Mouse (Mus musculus) kidney, embryonic 14.5 days (tissue): ENCODE data around the gene Il11. TPM values are rescaled to one million over a fixed set of nuclear protein-coding genes. Genes with fewer than 3 reads are reported as not detected.

ENCODE experiments used
- ATAC-seq: fragments of 200-750 bp; cut with Nextera tagmentation; 2 replicates; pipeline ENCODE4 v1.8.0; 2017; ENCODE audit warnings: moderate number of reproducible peaks, mild to moderate bottlenecking, moderate TSS enrichment, moderate library complexity; ENCODE audit not compliant: low FRiP score, low TSS enrichment
- H3K27ac ChIP-seq: fragments of 300-500 bp; sonication (generic); 2 replicates; pipeline ENCODE4 v1.5.1; 2014; ENCODE audit warnings: low read depth, mild to moderate bottlenecking, low read length, moderate library complexity, mixed read lengths
- H3K27me3 ChIP-seq: fragments of 300-500 bp; sonication (generic); 2 replicates; pipeline ENCODE4 v1.6.1; 2014; ENCODE audit warnings: mild to moderate bottlenecking, low read length; ENCODE audit not compliant: control insufficient read depth, insufficient read depth
- H3K36me3 ChIP-seq: fragments of 300-500 bp; sonication (generic); 2 replicates; pipeline ENCODE4 v1.6.1; 2014; ENCODE audit warnings: low read length, mixed read lengths; ENCODE audit not compliant: control insufficient read depth, insufficient read depth
- H3K4me1 ChIP-seq: fragments of 300-500 bp; sonication (generic); 2 replicates; pipeline ENCODE4 v1.6.1; 2014; ENCODE audit warnings: low read length, mixed read lengths; ENCODE audit not compliant: control insufficient read depth, insufficient read depth
- H3K4me2 ChIP-seq: fragments of 300-500 bp; sonication (generic); replicated peaks from 2 replicates; pipeline ENCODE4 v1.6.1; 2014; ENCODE audit warnings: low read depth, mild to moderate bottlenecking, low read length
- H3K4me3 ChIP-seq: fragments of 300-500 bp; sonication (generic); 2 replicates; pipeline ENCODE4 v1.5.1; 2014; ENCODE audit warnings: mild to moderate bottlenecking, low read length
- H3K9ac ChIP-seq: fragments of 300-500 bp; sonication (generic); 2 replicates; pipeline ENCODE4 v1.6.1; 2014; ENCODE audit warnings: low read depth, mild to moderate bottlenecking, low read length, moderate library complexity
- H3K9me3 ChIP-seq: fragments of 300-500 bp; sonication (generic); 2 replicates; pipeline ENCODE4 v1.6.1; 2016; ENCODE audit warnings: low read length; ENCODE audit not compliant: control insufficient read depth
- WGBS: fragments of 180-500 bp; shearing (Covaris S2); extraction: QIAGEN DNeasy Blood & Tissue Kit; methylation state at CpG from one replicate; pipeline ENCODE4 v1.1.7; 2014; 5-methylcytosine and 5-hydroxymethylcytosine counted together
- polyA plus RNA-seq: library from polyadenylated mRNA; unstranded; fragments of >200 nt; fragmentation: Nextera tagmentation; extraction: Ambion mirVana; gene quantifications from 2 replicates; pipeline ENCODE4 v1.2.1, GENCODE M21; 2014

The Il11 gene
- polyA plus RNA-seq, 1 experiment from 2014 or later = not detected

DNA sequence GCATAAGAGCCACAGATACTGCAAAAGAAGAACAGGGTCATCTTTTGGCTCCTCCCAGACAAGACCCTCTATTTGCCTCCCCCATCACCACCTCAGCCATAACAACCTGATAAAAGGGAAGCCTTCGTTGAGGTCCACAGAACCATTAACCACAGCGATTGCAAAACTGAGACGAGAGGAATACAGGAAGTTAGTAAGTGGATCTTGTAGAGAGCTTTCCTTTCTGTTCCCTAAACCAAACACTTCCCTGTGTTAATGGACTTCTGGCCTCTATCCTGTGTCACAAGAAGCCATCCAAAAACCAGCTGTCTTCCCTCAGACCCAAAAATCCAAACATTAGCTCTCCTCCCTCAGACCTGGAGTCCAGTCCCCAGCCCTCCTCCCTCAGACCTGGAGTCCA lies 58.3 kb downstream of the Il11 start:
- no peak for ATAC-seq
- WGBS = 46% methylated on average over 3 of the region's 3 CpGs
- no peaks in the 10 kb centered on the region for H3K27me3 ChIP-seq
- H3K36me3 ChIP-seq = no peaks in the 10 kb centered on the region
- H3K9ac ChIP-seq = no peak overlapping the region
- no peak overlapping the region for H3K4me2 ChIP-seq
- no peaks in the 10 kb centered on the region for H3K4me1 ChIP-seq
- H3K27ac ChIP-seq = no peak overlapping the region
- no peaks in the 10 kb centered on the region for H3K9me3 ChIP-seq
- H3K4me3 ChIP-seq = no peak overlapping the region

GRCm38 (mm10) chr7:4723508-4723907 lies 59.2 kb downstream of the Il11 start:
- WGBS = 41% methylated on average over 12 of the region's 12 CpGs
- no peaks in the 10 kb centered on the region for H3K36me3 ChIP-seq
- peak; percentile 44; the same call in 1 of the 2 replicates for ATAC-seq
- H3K27me3 ChIP-seq = no peaks in the 10 kb centered on the region
- no peaks in the 10 kb centered on the region for H3K9me3 ChIP-seq
- no peak overlapping the region for H3K27ac ChIP-seq
- H3K9ac ChIP-seq = no peak overlapping the region
- peak overlapping the region; percentile 1; the same call in 1 of the 2 replicates for H3K4me3 ChIP-seq
- H3K4me2 ChIP-seq = peak overlapping the region; percentile 8; the same call in 1 of the 2 replicates
- H3K4me1 ChIP-seq = no peaks in the 10 kb centered on the region

Other genes starting within 250 kb of the Il11 start
- 5.3 and 5.5 TPM in 2 replicates for gene Syt5, start 235.3 kb downstream of the Il11 start, polyA plus RNA-seq
- gene Ptprh, start 178.8 kb downstream of the Il11 start, polyA plus RNA-seq = 0.09 TPM in 1 of 2 replicates, not detected in the other
- gene Tmem86b, start 151.4 kb downstream of the Il11 start, polyA plus RNA-seq = 1.0 and 1.4 TPM in 2 replicates
- gene Ppp6r1, start 123.8 kb downstream of the Il11 start, polyA plus RNA-seq = 8.3 and 10.2 TPM in 2 replicates
- 113 and 140 TPM in 2 replicates for gene Hspbp1, start 97.8 kb downstream of the Il11 start, polyA plus RNA-seq
- gene Brsk1, start 92.3 kb downstream of the Il11 start, polyA plus RNA-seq = 1.9 and 3.0 TPM in 2 replicates
- 0.14 TPM in 1 of 2 replicates, not detected in the other for gene Tmem150b, start 57.6 kb downstream of the Il11 start, polyA plus RNA-seq
- 59.3 and 69.2 TPM in 2 replicates for gene Kmt5c, start 42.7 kb downstream of the Il11 start, polyA plus RNA-seq
- 47.1 and 62.7 TPM in 2 replicates for gene Cox6b2, start 29.8 kb downstream of the Il11 start, polyA plus RNA-seq
- gene Fam71e2, start 11.6 kb downstream of the Il11 start, polyA plus RNA-seq = not detected in 2 replicates
- gene Tmem190, start 78 bp upstream of the Il11 start, polyA plus RNA-seq = 0.63 TPM in 1 of 2 replicates, not detected in the other
- gene Tmem238, start 6.8 kb upstream of the Il11 start, polyA plus RNA-seq = 6.9 and 8.2 TPM in 2 replicates
- gene Rpl28, start 10.0 kb upstream of the Il11 start, polyA plus RNA-seq = 251 and 292 TPM in 2 replicates
- 465 and 546 TPM in 2 replicates for gene Ube2s, start 29.7 kb upstream of the Il11 start, polyA plus RNA-seq
- 0.89 and 1.1 TPM in 2 replicates for gene Shisa7, start 61.8 kb upstream of the Il11 start, polyA plus RNA-seq
- gene Isoc2b, start 87.4 kb upstream of the Il11 start, polyA plus RNA-seq = 4.5 and 8.3 TPM in 2 replicates
- 0.95 and 1.3 TPM in 2 replicates for gene Isoc2a, start 94.3 kb upstream of the Il11 start, polyA plus RNA-seq
- 0.22 TPM in 1 of 2 replicates, not detected in the other for gene Gm36210, start 123.7 kb upstream of the Il11 start, polyA plus RNA-seq
- gene Zfp628, start 132.4 kb upstream of the Il11 start, polyA plus RNA-seq = 4.5 and 5.2 TPM in 2 replicates
- 3.1 and 3.6 TPM in 2 replicates for gene Nat14, start 139.2 kb upstream of the Il11 start, polyA plus RNA-seq
- 1.1 and 2.5 TPM in 2 replicates for gene Ssc5d, start 142.9 kb upstream of the Il11 start, polyA plus RNA-seq
- 0.43 TPM in 1 of 2 replicates, not detected in the other for gene Sbk2, start 181.5 kb upstream of the Il11 start, polyA plus RNA-seq
- 0.06 TPM in 1 of 2 replicates, not detected in the other for gene Sbk3, start 188.3 kb upstream of the Il11 start, polyA plus RNA-seq
- gene Zfp579, start 213.3 kb upstream of the Il11 start, polyA plus RNA-seq = 36.6 and 41.6 TPM in 2 replicates
- 11.7 and 12.3 TPM in 2 replicates for gene Zfp524, start 231.6 kb upstream of the Il11 start, polyA plus RNA-seq
- 46.5 and 48.6 TPM in 2 replicates for gene Fiz1, start 231.8 kb upstream of the Il11 start, polyA plus RNA-seq
- gene Gm44973, start 232.6 kb upstream of the Il11 start, polyA plus RNA-seq = 1.1 and 3.4 TPM in 2 replicates
- 9.9 and 10.0 TPM in 2 replicates for gene Zfp865, start 237.5 kb upstream of the Il11 start, polyA plus RNA-seq
- gene Ccdc106, start 237.7 kb upstream of the Il11 start, polyA plus RNA-seq = 23.2 and 25.5 TPM in 2 replicates